Mouse (Mus musculus): ENCODE data around the gene Klhl6.

Gene Klhl6

GRCm38 (mm10) chr16:19966976-19967375 lies 15.9 kb downstream of the Klhl6 start:
- H3K4me3 ChIP-seq (replicated peaks; ENCODE audit: low read length): no peak overlapping the region
- TF ChIP-seq POU5F1 (IDR thresholded peaks at IDR 0.05; ENCODE audit: borderline replicate concordance, low read length): no peak
- TF ChIP-seq CTCF (conservative IDR thresholded peaks at IDR 0.05; ENCODE audit: low read length): no peak
- no peak for TF ChIP-seq NANOG (IDR thresholded peaks at IDR 0.05; ENCODE audit: borderline replicate concordance, low read length)
- no peaks in the 10 kb centered on the region for H3K9me3 ChIP-seq (ENCODE audit: low read length)
- H3K27me3 ChIP-seq (ENCODE audit: insufficient read depth, low read length): no peaks in the 10 kb centered on the region
- no peaks in the 10 kb centered on the region for H3K36me3 ChIP-seq (ENCODE audit: insufficient read depth, low read length)
- H3K4me1 ChIP-seq (replicated peaks; ENCODE audit: low read depth, low read length): no peaks in the 10 kb centered on the region

- H3K4me1 ChIP-seq (replicated peaks; ENCODE audit: low read depth, low read length): no peaks in the 10 kb centered on the region
- H3K4me3 ChIP-seq (replicated peaks; ENCODE audit: low read length): no peak overlapping the region
- H3K27me3 ChIP-seq (ENCODE audit: insufficient read depth, low read length): no peaks in the 10 kb centered on the region
- H3K9me3 ChIP-seq (ENCODE audit: low read length): no peaks in the 10 kb centered on the region
- no peaks in the 10 kb centered on the region for H3K36me3 ChIP-seq (ENCODE audit: insufficient read depth, low read length)
- TF ChIP-seq CTCF (conservative IDR thresholded peaks at IDR 0.05; ENCODE audit: low read length): no peak
- TF ChIP-seq POU5F1 (IDR thresholded peaks at IDR 0.05; ENCODE audit: borderline replicate concordance, low read length): no peak
- no peak for TF ChIP-seq NANOG (IDR thresholded peaks at IDR 0.05; ENCODE audit: borderline replicate concordance, low read length)
Measured at GRCm38 (mm10) chr16:19966437-19966836, 16.4 kb downstream of the Klhl6 start.

- Histone ChIP-seq H3K27me3 (ENCODE audit: insufficient read depth, low read length) (no peaks in the 10 kb centered on the region), H3K36me3 (ENCODE audit: insufficient read depth, low read length) (no peaks in the 10 kb centered on the region), H3K4me3 (replicated peaks; ENCODE audit: low read length) (no peak overlapping the region), H3K9me3 (ENCODE audit: low read length) (no peaks in the 10 kb centered on the region), H3K4me1 (replicated peaks; ENCODE audit: low read depth, low read length) (no peaks in the 10 kb centered on the region)
- TF ChIP-seq CTCF (conservative IDR thresholded peaks at IDR 0.05; ENCODE audit: low read length) (no peak), POU5F1 (IDR thresholded peaks at IDR 0.05; ENCODE audit: borderline replicate concordance, low read length) (no peak), NANOG (IDR thresholded peaks at IDR 0.05; ENCODE audit: borderline replicate concordance, low read length) (no peak)
Measured at GRCm38 (mm10) chr16:19962951-19963350, 19.9 kb downstream of the Klhl6 start.

GRCm38 (mm10) chr16:19961070-19961469 lies 21.8 kb downstream of the Klhl6 start:
- H3K36me3 ChIP-seq (ENCODE audit: insufficient read depth, low read length): no peaks in the 10 kb centered on the region
- TF ChIP-seq NANOG (IDR thresholded peaks at IDR 0.05; ENCODE audit: borderline replicate concordance, low read length) (no peak), POU5F1 (IDR thresholded peaks at IDR 0.05; ENCODE audit: borderline replicate concordance, low read length) (no peak), CTCF (conservative IDR thresholded peaks at IDR 0.05; ENCODE audit: low read length) (no peak)
- no peaks in the 10 kb centered on the region for H3K27me3 ChIP-seq (ENCODE audit: insufficient read depth, low read length)
- H3K9me3 ChIP-seq (ENCODE audit: low read length): peaks cover 6% of the 10 kb centered on the region; the same call in 1 of the 2 replicates
- no peaks in the 10 kb centered on the region for H3K4me1 ChIP-seq (replicated peaks; ENCODE audit: low read depth, low read length)
- H3K4me3 ChIP-seq (replicated peaks; ENCODE audit: low read length): no peak overlapping the region

- no peaks in the 10 kb centered on the region for H3K27me3 ChIP-seq (ENCODE audit: insufficient read depth, low read length)
- H3K9me3 ChIP-seq (ENCODE audit: low read length): peaks cover 6% of the 10 kb centered on the region; the same call in 1 of the 2 replicates
- no peaks in the 10 kb centered on the region for H3K4me1 ChIP-seq (replicated peaks; ENCODE audit: low read depth, low read length)
- TF ChIP-seq POU5F1 (IDR thresholded peaks at IDR 0.05; ENCODE audit: borderline replicate concordance, low read length): no peak
- TF ChIP-seq NANOG (IDR thresholded peaks at IDR 0.05; ENCODE audit: borderline replicate concordance, low read length): no peak
- TF ChIP-seq CTCF (conservative IDR thresholded peaks at IDR 0.05; ENCODE audit: low read length): no peak
- no peaks in the 10 kb centered on the region for H3K36me3 ChIP-seq (ENCODE audit: insufficient read depth, low read length)
- H3K4me3 ChIP-seq (replicated peaks; ENCODE audit: low read length): no peak overlapping the region
Measured at GRCm38 (mm10) chr16:19960407-19961058, 22.3 kb downstream of the Klhl6 start.

- Histone ChIP-seq H3K4me1 (replicated peaks; ENCODE audit: low read depth, low read length) (no peaks in the 10 kb centered on the region), H3K9me3 (ENCODE audit: low read length) (peaks cover 6% of the 10 kb centered on the region; the same call in 1 of the 2 replicates), H3K36me3 (ENCODE audit: insufficient read depth, low read length) (no peaks in the 10 kb centered on the region), H3K27me3 (ENCODE audit: insufficient read depth, low read length) (no peaks in the 10 kb centered on the region), H3K4me3 (replicated peaks; ENCODE audit: low read length) (no peak overlapping the region)
- TF ChIP-seq NANOG (IDR thresholded peaks at IDR 0.05; ENCODE audit: borderline replicate concordance, low read length) (no peak), POU5F1 (IDR thresholded peaks at IDR 0.05; ENCODE audit: borderline replicate concordance, low read length) (no peak)
Measured at GRCm38 (mm10) chr16:19957051-19957450, 25.8 kb downstream of the Klhl6 start.

GRCm38 (mm10) chr16:19947336-19947735 lies 35.5 kb downstream of the Klhl6 start:
- Histone ChIP-seq H3K4me1 (replicated peaks; ENCODE audit: low read depth, low read length) (peaks cover 3% of the 10 kb centered on the region), H3K36me3 (ENCODE audit: insufficient read depth, low read length) (no peaks in the 10 kb centered on the region), H3K4me3 (replicated peaks; ENCODE audit: low read length) (no peak overlapping the region), H3K27me3 (ENCODE audit: insufficient read depth, low read length) (no peaks in the 10 kb centered on the region), H3K9me3 (ENCODE audit: low read length) (no peaks in the 10 kb centered on the region)
- no peak for TF ChIP-seq NANOG (IDR thresholded peaks at IDR 0.05; ENCODE audit: borderline replicate concordance, low read length)

GRCm38 (mm10) chr16:19946578-19947298 lies 36.1 kb downstream of the Klhl6 start:
- H3K4me3 ChIP-seq (replicated peaks; ENCODE audit: low read length): no peak overlapping the region
- H3K4me1 ChIP-seq (replicated peaks; ENCODE audit: low read depth, low read length): peaks cover 3% of the 10 kb centered on the region
- no peaks in the 10 kb centered on the region for H3K9me3 ChIP-seq (ENCODE audit: low read length)
- no peaks in the 10 kb centered on the region for H3K36me3 ChIP-seq (ENCODE audit: insufficient read depth, low read length)
- H3K27me3 ChIP-seq (ENCODE audit: insufficient read depth, low read length): no peaks in the 10 kb centered on the region
- no peak for TF ChIP-seq CTCF (conservative IDR thresholded peaks at IDR 0.05; ENCODE audit: low read length)
- no peak for TF ChIP-seq POU5F1 (IDR thresholded peaks at IDR 0.05; ENCODE audit: borderline replicate concordance, low read length)
- TF ChIP-seq NANOG (IDR thresholded peaks at IDR 0.05; ENCODE audit: borderline replicate concordance, low read length): no peak

All from E14TG2a.4 (cell line).